Mouse (Mus musculus) lung, postnatal 14 days (tissue): ENCODE data around the gene 4932411N23Rik.
"Not testable (repeated sequence)": the region's sequence is repeated elsewhere in the genome, so short reads cannot be mapped to it uniquely, and the experiment has no call there.

Experiments
- DNase-seq: peaks from one replicate; pipeline ENCODE4 v3.0.0; 2021

4932411N23Rik gene

DNA sequence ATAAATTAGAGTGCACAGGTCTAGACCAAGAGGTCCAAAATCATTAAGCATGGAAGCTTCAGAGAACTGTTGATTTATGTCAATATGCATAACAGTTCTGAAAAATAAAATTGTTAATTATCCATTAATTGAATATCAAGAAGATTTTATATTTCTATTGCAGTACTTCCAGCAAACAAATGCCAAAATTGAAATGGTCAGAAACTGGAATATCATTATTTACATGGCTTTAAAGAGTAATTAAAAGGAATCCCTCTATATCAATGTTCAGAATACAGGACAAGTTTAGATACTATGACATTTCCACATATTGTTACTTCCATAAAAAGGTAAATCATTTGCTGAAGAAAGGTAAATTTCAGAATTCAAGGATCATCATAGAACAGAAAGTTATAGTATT, at the start of gene 4932411N23Rik:
4932411N23Rik (minus strand) TSS at position 101 of the 400 bp plus-strand sequence.
- DNase-seq: no peak

GRCm38 (mm10) chrX:126779895-126780294, 35.8 kb downstream of the 4932411N23Rik start:
- DNase-seq: no peak

- DNase-seq: not testable (repeated sequence)
These were observed 38.0 kb downstream of the 4932411N23Rik start for GRCm38 (mm10) chrX:126777643-126778042.

GRCm38 (mm10) chrX:126774846-126775245, 40.8 kb downstream of the 4932411N23Rik start:
- DNase-seq: not testable (repeated sequence)

DNA sequence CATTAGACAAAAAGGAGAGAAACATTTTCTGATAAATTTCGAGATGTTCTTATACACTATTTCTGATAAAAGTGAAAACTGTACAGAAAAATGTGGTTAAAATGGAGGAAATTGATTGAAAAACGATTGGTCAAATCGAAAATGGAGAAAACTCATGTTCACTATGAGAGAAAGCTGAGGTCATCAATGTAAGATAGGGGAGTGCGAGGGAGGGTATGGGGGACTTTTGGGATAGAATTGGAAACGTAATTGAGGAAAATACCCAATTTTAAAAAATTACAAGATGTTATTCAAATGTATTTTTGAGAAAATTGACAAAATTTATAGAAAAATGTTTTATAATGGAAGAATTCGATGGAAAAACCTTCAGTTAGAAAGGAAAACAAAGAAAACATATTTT, 42.2 kb downstream of the 4932411N23Rik start:
- DNase-seq: not testable (repeated sequence)
